Mouse (Mus musculus) embryonic facial prominence, embryonic 14.5 days (tissue): ENCODE measurements at regions not wholly inside any gene's neighbourhood (a gene's known extent, or its start where the extent isn't known, plus 50 kb on each side); places are given as distances from the start of the nearest gene placed in this dataset.

Source experiments
- ATAC-seq: fragments of 200-750 bp; cut with Nextera tagmentation; 2 replicates; pipeline ENCODE4 v1.8.0; 2017; ENCODE audit warnings: low read depth, moderate number of reproducible peaks, moderate TSS enrichment
- DNase-seq: peaks from one replicate; pipeline ENCODE4 v3.0.0-alpha.2; 2015; ENCODE audit warnings: low spot score
- H3K27ac ChIP-seq: fragments of 300-500 bp; sonication (generic); replicated peaks from 2 replicates; pipeline ENCODE4 v1.5.1; 2014; ENCODE audit warnings: low read depth, mild to moderate bottlenecking, low read length, moderate library complexity
- H3K27me3 ChIP-seq: fragments of 300-500 bp; sonication (generic); replicated peaks from 2 replicates; pipeline ENCODE4 v1.6.1; 2014; ENCODE audit warnings: low read length; ENCODE audit not compliant: control insufficient read depth, insufficient read depth
- H3K36me3 ChIP-seq: fragments of 300-500 bp; sonication (generic); 2 replicates; pipeline ENCODE4 v1.6.1; 2014; ENCODE audit warnings: low read length, mixed read lengths; ENCODE audit not compliant: control insufficient read depth, insufficient read depth
- H3K4me1 ChIP-seq: fragments of 300-500 bp; sonication (generic); 2 replicates; pipeline ENCODE4 v1.6.1; 2014; ENCODE audit warnings: antibody characterized with exemption, low read length; ENCODE audit not compliant: control insufficient read depth, insufficient read depth
- H3K4me2 ChIP-seq: fragments of 300-500 bp; sonication (generic); 2 replicates; pipeline ENCODE4 v1.6.1; 2014; ENCODE audit warnings: low read depth, mild to moderate bottlenecking, low read length, moderate library complexity, mixed read lengths
- H3K4me3 ChIP-seq: fragments of 300-500 bp; sonication (generic); 2 replicates; pipeline ENCODE4 v1.5.1; 2014; ENCODE audit warnings: low read depth, mild to moderate bottlenecking, low read length
- H3K9ac ChIP-seq: fragments of 300-500 bp; sonication (generic); 2 replicates; pipeline ENCODE4 v1.6.1; 2014; ENCODE audit warnings: low read depth, mild to moderate bottlenecking, low read length, moderate library complexity, mixed read lengths
- H3K9me3 ChIP-seq: fragments of 300-500 bp; sonication (generic); 2 replicates; pipeline ENCODE4 v1.6.1; 2016; ENCODE audit warnings: low read length; ENCODE audit not compliant: control insufficient read depth
- WGBS: fragments of 180-500 bp; shearing (Covaris S2); extraction: QIAGEN DNeasy Blood & Tissue Kit; methylation state at CpG from one replicate; pipeline ENCODE4 v1.1.7; 2014; 5-methylcytosine and 5-hydroxymethylcytosine counted together

GRCm38 (mm10) chr5:17247732-17248606 is 125.0 kb upstream of the Speer4f2 start:
- no peaks in the 10 kb centered on the region for H3K4me1 ChIP-seq
- no peak overlapping the region for H3K4me2 ChIP-seq
- H3K9me3 ChIP-seq, result no peaks in the 10 kb centered on the region
- 86% methylated on average over 5 of the region's 5 CpGs for WGBS
- ATAC-seq (no peak), DNase-seq (no peak)
- no peak overlapping the region for H3K9ac ChIP-seq
- H3K36me3 ChIP-seq, result no peaks in the 10 kb centered on the region
- no peaks in the 10 kb centered on the region for H3K27me3 ChIP-seq
- no peak overlapping the region for H3K27ac ChIP-seq
- no peak overlapping the region for H3K4me3 ChIP-seq

- H3K4me1 ChIP-seq, result no peaks in the 10 kb centered on the region
- WGBS, result 68% methylated on average over 2 of the region's 2 CpGs
- H3K9ac ChIP-seq, result no peak overlapping the region
- H3K36me3 ChIP-seq, result no peaks in the 10 kb centered on the region
- no peaks in the 10 kb centered on the region for H3K9me3 ChIP-seq
- H3K27ac ChIP-seq, result no peak overlapping the region
- H3K4me2 ChIP-seq, result no peak overlapping the region
- no peak for ATAC-seq
- no peak for DNase-seq
- H3K4me3 ChIP-seq, result no peak overlapping the region
- H3K27me3 ChIP-seq, result no peaks in the 10 kb centered on the region
Observed at GRCm38 (mm10) chr5:17260541-17261325, 112.2 kb upstream of the Speer4f2 start.

GRCm38 (mm10) chr5:17262126-17262525 is 110.9 kb upstream of the Speer4f2 start:
- no peak overlapping the region for H3K4me2 ChIP-seq
- H3K36me3 ChIP-seq, result no peaks in the 10 kb centered on the region
- H3K4me3 ChIP-seq, result no peak overlapping the region
- no peak overlapping the region for H3K27ac ChIP-seq
- WGBS, result 68% methylated on average over 1 of the region's 1 CpGs
- no peak for DNase-seq
- no peak for ATAC-seq
- no peaks in the 10 kb centered on the region for H3K27me3 ChIP-seq
- H3K4me1 ChIP-seq, result no peaks in the 10 kb centered on the region
- no peak overlapping the region for H3K9ac ChIP-seq
- H3K9me3 ChIP-seq, result no peaks in the 10 kb centered on the region

- H3K9me3 ChIP-seq, result no peaks in the 10 kb centered on the region
- no peak overlapping the region for H3K4me3 ChIP-seq
- ATAC-seq (no peak), DNase-seq (no peak)
- WGBS, result 76% methylated on average over 2 of the region's 2 CpGs
- H3K27me3 ChIP-seq, result no peaks in the 10 kb centered on the region
- H3K4me2 ChIP-seq, result no peak overlapping the region
- H3K27ac ChIP-seq, result no peak overlapping the region
- H3K36me3 ChIP-seq, result no peaks in the 10 kb centered on the region
- H3K4me1 ChIP-seq, result peaks cover 10% of the 10 kb centered on the region; the same call in 1 of the 2 replicates
- no peak overlapping the region for H3K9ac ChIP-seq
Observed at GRCm38 (mm10) chr5:17271153-17271552, 101.8 kb upstream of the Speer4f2 start.

- H3K4me1 ChIP-seq, result peaks cover 10% of the 10 kb centered on the region; the same call in 1 of the 2 replicates
- H3K4me3 ChIP-seq, result no peak overlapping the region
- 72% methylated on average over 3 of the region's 3 CpGs for WGBS
- H3K9me3 ChIP-seq, result no peaks in the 10 kb centered on the region
- H3K36me3 ChIP-seq, result no peaks in the 10 kb centered on the region
- H3K27ac ChIP-seq, result no peak overlapping the region
- H3K9ac ChIP-seq, result no peak overlapping the region
- ATAC-seq (peak; percentile 53; the same call in 1 of the 2 replicates), DNase-seq (peak; percentile 63)
- no peaks in the 10 kb centered on the region for H3K27me3 ChIP-seq
- H3K4me2 ChIP-seq, result no peak overlapping the region
Observed at GRCm38 (mm10) chr5:17271722-17272479, 101.1 kb upstream of the Speer4f2 start.

- no peak for DNase-seq
- H3K27me3 ChIP-seq, result no peaks in the 10 kb centered on the region
- ATAC-seq, result no peak
- no peaks in the 10 kb centered on the region for H3K9me3 ChIP-seq
- no peak overlapping the region for H3K27ac ChIP-seq
- no peak overlapping the region for H3K4me2 ChIP-seq
- peaks cover 10% of the 10 kb centered on the region; the same call in 1 of the 2 replicates for H3K4me1 ChIP-seq
- WGBS, result 89% methylated on average over 2 of the region's 2 CpGs
- H3K4me3 ChIP-seq, result no peak overlapping the region
- H3K36me3 ChIP-seq, result no peaks in the 10 kb centered on the region
- no peak overlapping the region for H3K9ac ChIP-seq
Observed at GRCm38 (mm10) chr5:17275346-17275745, 97.6 kb upstream of the Speer4f2 start.

- WGBS, result 64% methylated on average over 3 of the region's 3 CpGs
- ATAC-seq, result no peak
Observed at GRCm38 (mm10) chr5:17276782-17277578, 96.0 kb upstream of the Speer4f2 start.

GRCm38 (mm10) chr5:17280203-17280602 is 92.8 kb upstream of the Speer4f2 start:
- no peak for ATAC-seq
- H3K4me1 ChIP-seq, result no peaks in the 10 kb centered on the region
- H3K27me3 ChIP-seq, result no peaks in the 10 kb centered on the region
- no peaks in the 10 kb centered on the region for H3K36me3 ChIP-seq
- H3K9me3 ChIP-seq, result no peaks in the 10 kb centered on the region
- DNase-seq, result no peak
- H3K27ac ChIP-seq, result no peak overlapping the region
- no peak overlapping the region for H3K9ac ChIP-seq
- no peak overlapping the region for H3K4me3 ChIP-seq
- no peak overlapping the region for H3K4me2 ChIP-seq
- 77% methylated on average over 4 of the region's 4 CpGs for WGBS

More at GRCm38 (mm10) chr5:17276782-17277578, 96.0 kb upstream of the Speer4f2 start:
- no peak overlapping the region for H3K9ac ChIP-seq
- H3K4me1 ChIP-seq, result peaks cover 5% of the 10 kb centered on the region; the same call in 1 of the 2 replicates
- no peaks in the 10 kb centered on the region for H3K27me3 ChIP-seq
- H3K36me3 ChIP-seq, result no peaks in the 10 kb centered on the region
- no peaks in the 10 kb centered on the region for H3K9me3 ChIP-seq
- no peak for DNase-seq
- H3K27ac ChIP-seq, result no peak overlapping the region
- no peak overlapping the region for H3K4me3 ChIP-seq
- H3K4me2 ChIP-seq, result no peak overlapping the region
